Mouse (Mus musculus) thymus, adult 2 months (tissue): ENCODE measurements around the gene Atp2b2. TPM values are rescaled to one million over a fixed set of nuclear protein-coding genes. Genes with fewer than 3 reads are reported as not detected.

Experiments
- DNase-seq: peaks from one replicate; pipeline ENCODE4 v3.0.0; 2021
- H3K27ac ChIP-seq: fragments of 200-500 bp; 2 replicates; pipeline ENCODE4 v1.5.1; 2012; ENCODE audit warnings: low read length, control low read depth; ENCODE audit not compliant: control insufficient read depth, insufficient read depth
- H3K27me3 ChIP-seq: fragments of 200-500 bp; 2 replicates; pipeline ENCODE4 v1.6.1; 2012; ENCODE audit warnings: mild to moderate bottlenecking, low read length, moderate library complexity, mixed read lengths; ENCODE audit not compliant: control insufficient read depth, insufficient read depth
- H3K36me3 ChIP-seq: fragments of 200-500 bp; 2 replicates; pipeline ENCODE4 v1.6.1; 2012; ENCODE audit warnings: mild to moderate bottlenecking, low read length, moderate library complexity; ENCODE audit not compliant: control insufficient read depth, insufficient read depth
- H3K4me1 ChIP-seq: fragments of 200-500 bp; replicated peaks from 2 replicates; pipeline ENCODE4 v1.6.1; 2012; ENCODE audit warnings: low read length; ENCODE audit not compliant: control insufficient read depth, insufficient read depth
- H3K4me3 ChIP-seq: fragments of 200-500 bp; 2 replicates; pipeline ENCODE4 v1.5.1; 2012; ENCODE audit warnings: mild to moderate bottlenecking, low read length, control low read depth, moderate library complexity; ENCODE audit not compliant: control insufficient read depth, insufficient read depth
- CTCF ChIP-seq: fragments of 200-500 bp; IDR thresholded peaks from 2 replicates; pipeline ENCODE4 v1.5.1; 2012; ENCODE audit warnings: mild to moderate bottlenecking, control low read depth, low read length, moderate library complexity, borderline replicate concordance; ENCODE audit not compliant: control insufficient read depth, poor library complexity, insufficient read depth; ENCODE audit errors: extremely low read depth
- POLR2A ChIP-seq: fragments of 200-500 bp; IDR thresholded peaks from 2 replicates; pipeline ENCODE4 v1.6.1; 2012; ENCODE audit warnings: mild to moderate bottlenecking, low read length, control low read depth, moderate library complexity; ENCODE audit not compliant: control insufficient read depth, poor library complexity, insufficient read depth; ENCODE audit errors: extremely low read depth
- WGBS: fragments of 180-500 bp; shearing (Covaris S2); methylation state at CpG from one replicate; pipeline ENCODE4 v1.1.7; 2018; 5-methylcytosine and 5-hydroxymethylcytosine counted together
- polyA plus RNA-seq: library from polyadenylated mRNA; depleted of rRNA; stranded (reverse); fragments of >200 nt; gene quantifications from 2 replicates; pipeline ENCODE4 v1.2.3, GENCODE M21; 2012

Gene Atp2b2
- polyA plus RNA-seq, 1 experiment = 0.23 TPM

- no peak overlapping the region for H3K27ac ChIP-seq
- H3K4me3 ChIP-seq = no peak overlapping the region
- no peaks in the 10 kb centered on the region for H3K36me3 ChIP-seq
- 83% methylated on average over 7 of the region's 7 CpGs for WGBS
- no peak for TF ChIP-seq CTCF
- TF ChIP-seq POLR2A = no peak
- H3K4me1 ChIP-seq = no peaks in the 10 kb centered on the region
- DNase-seq = no peak
- H3K27me3 ChIP-seq = no peaks in the 10 kb centered on the region; the same call in 1 of the 2 replicates
Observed at GRCm38 (mm10) chr6:113865699-113866098, 176.7 kb downstream of the Atp2b2 start.

- no peak for DNase-seq
- WGBS = 49% methylated on average over 8 of the region's 8 CpGs
- TF ChIP-seq CTCF = no peak
- no peak for TF ChIP-seq POLR2A
- no peak overlapping the region for H3K4me3 ChIP-seq
- H3K27me3 ChIP-seq = no peaks in the 10 kb centered on the region; the same call in 1 of the 2 replicates
- no peaks in the 10 kb centered on the region for H3K36me3 ChIP-seq
- H3K4me1 ChIP-seq = no peaks in the 10 kb centered on the region
- H3K27ac ChIP-seq = no peak overlapping the region
Observed at GRCm38 (mm10) chr6:113864812-113865211, 177.6 kb downstream of the Atp2b2 start.

- 82% methylated on average over 4 of the region's 4 CpGs for WGBS
- no peak for TF ChIP-seq CTCF
- TF ChIP-seq POLR2A = no peak
- no peaks in the 10 kb centered on the region; the same call in 1 of the 2 replicates for H3K27me3 ChIP-seq
Observed at GRCm38 (mm10) chr6:113862955-113863354, 179.5 kb downstream of the Atp2b2 start.

GRCm38 (mm10) chr6:113861938-113862337 is 180.5 kb downstream of the Atp2b2 start:
- 78% methylated on average over 3 of the region's 3 CpGs for WGBS
- no peak for DNase-seq
- Histone ChIP-seq H3K27ac (no peak overlapping the region), H3K36me3 (no peaks in the 10 kb centered on the region), H3K27me3 (no peaks in the 10 kb centered on the region; the same call in 1 of the 2 replicates), H3K4me3 (no peak overlapping the region), H3K4me1 (no peaks in the 10 kb centered on the region)
- TF ChIP-seq CTCF = no peak
- TF ChIP-seq POLR2A = no peak

More at GRCm38 (mm10) chr6:113862955-113863354, 179.5 kb downstream of the Atp2b2 start:
- Histone ChIP-seq H3K4me1 (no peaks in the 10 kb centered on the region), H3K36me3 (no peaks in the 10 kb centered on the region), H3K27ac (no peak overlapping the region), H3K4me3 (no peak overlapping the region)
- no peak for DNase-seq

- Histone ChIP-seq H3K4me3 (no peak overlapping the region), H3K36me3 (no peaks in the 10 kb centered on the region), H3K27me3 (no peaks in the 10 kb centered on the region; the same call in 1 of the 2 replicates), H3K27ac (no peak overlapping the region), H3K4me1 (no peaks in the 10 kb centered on the region)
- DNase-seq = no peak
- TF ChIP-seq POLR2A (no peak), CTCF (no peak)
- WGBS = 61% methylated on average over 4 of the region's 4 CpGs
Observed at GRCm38 (mm10) chr6:113861375-113861770, 181.0 kb downstream of the Atp2b2 start.

- TF ChIP-seq POLR2A (no peak), CTCF (no peak)
- no peak overlapping the region for H3K27ac ChIP-seq
- 23% methylated on average over 15 of the region's 15 CpGs for WGBS
- no peaks in the 10 kb centered on the region for H3K36me3 ChIP-seq
- H3K4me1 ChIP-seq = no peaks in the 10 kb centered on the region
- H3K27me3 ChIP-seq = no peaks in the 10 kb centered on the region; the same call in 1 of the 2 replicates
- H3K4me3 ChIP-seq = no peak overlapping the region
- DNase-seq = no peak
Observed at GRCm38 (mm10) chr6:113860735-113861374, 181.6 kb downstream of the Atp2b2 start.
